In genomic region chr11:96006852-96007515, GRCm38 (mm10) we compare ENCODE assay signal across 8 mouse cellular contexts. TPM values are rescaled to one million over a fixed set of nuclear protein-coding genes. Genes with fewer than 3 reads are reported as not detected.
DNase-seq lines count a peak whose midpoint lies in the region; ATAC-seq and TF ChIP-seq lines count a peak whose summit lies in the region.

No protein-coding gene starts in this region.

- H3K4me1 ChIP-seq in lung, embryonic 14.5 days (ENCODE audit: insufficient read depth), result peaks cover 8% of the 10 kb centered on the region; the same call in 1 of the 2 replicates
- H3K4me1 ChIP-seq in heart, postnatal 0 days (ENCODE audit: control insufficient read depth, insufficient read depth), result peaks cover 24% of the 10 kb centered on the region
- H3K4me1 ChIP-seq in limb, embryonic 15.5 days, result peaks cover 35% of the 10 kb centered on the region

- WGBS in lung, embryonic 14.5 days, result under 1% methylated on average over 65 of the region's 67 CpGs
- WGBS in heart, postnatal 0 days, result under 1% methylated on average over 53 of the region's 67 CpGs
- under 1% methylated on average over 55 of the region's 67 CpGs for WGBS in limb, embryonic 15.5 days

- H3K4me2 ChIP-seq in lung, embryonic 14.5 days, result peak overlapping the region; percentile 83
- peak overlapping the region; percentile 94 for H3K4me2 ChIP-seq in heart, postnatal 0 days (ENCODE audit: low read depth, low read length)
- H3K4me2 ChIP-seq in limb, embryonic 15.5 days, result peak overlapping the region; percentile 96

- peak overlapping the region; percentile 97 for H3K27ac ChIP-seq in lung, embryonic 14.5 days (ENCODE audit: low read depth)
- no peak overlapping the region for H3K27ac ChIP-seq in heart, postnatal 0 days (ENCODE audit: low read depth)
- H3K27ac ChIP-seq in limb, embryonic 15.5 days, result peak overlapping the region; percentile 95

- H3K9me3 ChIP-seq in lung, embryonic 14.5 days (ENCODE audit: low read depth, low read length), result no peaks in the 10 kb centered on the region
- H3K9me3 ChIP-seq in heart, postnatal 0 days (replicated peaks; ENCODE audit: control insufficient read depth, low read length), result no peaks in the 10 kb centered on the region
- H3K9me3 ChIP-seq in limb, embryonic 15.5 days, result no peaks in the 10 kb centered on the region

- peak overlapping the region; percentile 90 for H3K4me3 ChIP-seq in lung, embryonic 14.5 days (ENCODE audit: low read depth, low read length)
- H3K4me3 ChIP-seq in heart, postnatal 0 days (ENCODE audit: low read depth, low read length), result peak overlapping the region; percentile 78
- peak overlapping the region; percentile 76 for H3K4me3 ChIP-seq in limb, embryonic 15.5 days

- no peak for TF ChIP-seq EP300 in heart, postnatal 0 days (IDR thresholded peaks at IDR 0.05; ENCODE audit: low read depth)

- ATAC-seq in lung, embryonic 14.5 days (ENCODE audit: insufficient read depth), result peak; percentile 72
- ATAC-seq in heart, postnatal 0 days (ENCODE audit: insufficient read depth, low read depth), result no peak
- 0 out of 2 replicates have a peak, but pooled peaks have one; percentile 32 for ATAC-seq in limb, embryonic 15.5 days (ENCODE audit: insufficient number of reproducible peaks, low FRiP score, low TSS enrichment, low read depth)

- peak overlapping the region; percentile 98 for H3K9ac ChIP-seq in lung, embryonic 14.5 days
- H3K9ac ChIP-seq in heart, postnatal 0 days (replicated peaks; ENCODE audit: low read depth, low read length), result no peak overlapping the region
- peak overlapping the region; percentile 55 for H3K9ac ChIP-seq in limb, embryonic 15.5 days

- no peaks in the 10 kb centered on the region for H3K27me3 ChIP-seq in lung, embryonic 14.5 days (ENCODE audit: insufficient read depth, low read length)
- peaks cover 44% of the 10 kb centered on the region for H3K27me3 ChIP-seq in heart, postnatal 0 days (ENCODE audit: control insufficient read depth, insufficient read depth, low read length)
- peaks cover 7% of the 10 kb centered on the region; the same call in 1 of the 2 replicates for H3K27me3 ChIP-seq in limb, embryonic 15.5 days

- no peaks in the 10 kb centered on the region for H3K36me3 ChIP-seq in lung, embryonic 14.5 days (ENCODE audit: insufficient read depth)
- no peaks in the 10 kb centered on the region for H3K36me3 ChIP-seq in heart, postnatal 0 days (replicated peaks; ENCODE audit: control insufficient read depth, insufficient read depth, low read length)
- H3K36me3 ChIP-seq in limb, embryonic 15.5 days, result no peaks in the 10 kb centered on the region

- DNase-seq in lung, embryonic 14.5 days, result peak; percentile 85
- DNase-seq in lung, postnatal 25 days (ENCODE audit: low spot score), result no peak
- DNase-seq in embryo, embryonic 10 days (ENCODE audit: low spot score), result peak; percentile 87
- DNase-seq in heart, postnatal 0 days (ENCODE audit: low spot score), result no peak
- peak; percentile 87 for DNase-seq in retina, postnatal 1 day
- DNase-seq in layer of hippocampus, postnatal 25 days (ENCODE audit: extremely low spot score in 1 of 2, low spot score in 1 of 2), result no peak
- no peak for DNase-seq in spleen, postnatal 36 days (ENCODE audit: low spot score in 2 of 2)

- no peak for TF ChIP-seq CTCF in lung, embryonic 14.5 days (IDR thresholded peaks at IDR 0.05; ENCODE audit: low read depth)
- TF ChIP-seq CTCF in heart, postnatal 0 days (IDR thresholded peaks at IDR 0.05; ENCODE audit: low read depth), result no peak

RNA-seq across cellular contexts. Expression of gene Igf2bp1, which starts 1.2 kb away (rescaled TPM):
- polyA plus RNA-seq in lung, embryonic 14.5 days (2014; fragmentation: Nextera tagmentation; extraction: Ambion mirVana), result 25.6 and 30.9 TPM in 2 replicates
- total RNA-seq in heart, postnatal 0 days (2014; rRNA removed; ENCODE audit: low replicate concordance), result 3.4 and 10.4 TPM in 2 replicates
- polyA plus RNA-seq in heart, postnatal 0 days (2015; fragmentation: Nextera tagmentation; extraction: Ambion mirVana), result 4.5 and 5.6 TPM in 2 replicates
- polyA plus RNA-seq in limb, embryonic 15.5 days (2015; fragmentation: Nextera tagmentation; extraction: Ambion mirVana), result 38.8 and 41.4 TPM in 2 replicates
- under 1 TPM in 1 of 2 experiments, not detected in 1; 0.12 TPM for total RNA-seq in layer of hippocampus, postnatal 25 days (2021)

RNA-seq across cellular contexts. Expression of gene Gip, which starts 17.4 kb away (rescaled TPM):
- not detected in 2 replicates for polyA plus RNA-seq in lung, embryonic 14.5 days (2014; fragmentation: Nextera tagmentation; extraction: Ambion mirVana)
- not detected in 2 replicates for total RNA-seq in heart, postnatal 0 days (2014; rRNA removed; ENCODE audit: low replicate concordance)
- polyA plus RNA-seq in heart, postnatal 0 days (2015; fragmentation: Nextera tagmentation; extraction: Ambion mirVana), result not detected in 2 replicates
- not detected in 2 replicates for polyA plus RNA-seq in limb, embryonic 15.5 days (2015; fragmentation: Nextera tagmentation; extraction: Ambion mirVana)
- not detected for total RNA-seq in layer of hippocampus, postnatal 25 days (2021)

RNA-seq across cellular contexts. Expression of gene Snf8, which starts 27.7 kb away (rescaled TPM):
- polyA plus RNA-seq in lung, embryonic 14.5 days (2014; fragmentation: Nextera tagmentation; extraction: Ambion mirVana), result 37.2 and 37.6 TPM in 2 replicates
- 24.0 and 25.2 TPM in 2 replicates for total RNA-seq in heart, postnatal 0 days (2014; rRNA removed; ENCODE audit: low replicate concordance)
- polyA plus RNA-seq in heart, postnatal 0 days (2015; fragmentation: Nextera tagmentation; extraction: Ambion mirVana), result 59.4 and 63.0 TPM in 2 replicates
- polyA plus RNA-seq in limb, embryonic 15.5 days (2015; fragmentation: Nextera tagmentation; extraction: Ambion mirVana), result 89.0 and 99.0 TPM in 2 replicates
- 100 to 1,000 TPM in 1 of 2 experiments, 10 to 100 TPM in 1; 99.8 to 103 TPM for total RNA-seq in layer of hippocampus, postnatal 25 days (2021)

RNA-seq across cellular contexts. Expression of gene Ube2z, which starts 58.2 kb away (rescaled TPM):
- 37.8 and 43.2 TPM in 2 replicates for polyA plus RNA-seq in lung, embryonic 14.5 days (2014; fragmentation: Nextera tagmentation; extraction: Ambion mirVana)
- total RNA-seq in heart, postnatal 0 days (2014; rRNA removed; ENCODE audit: low replicate concordance), result 42.4 and 44.4 TPM in 2 replicates
- polyA plus RNA-seq in heart, postnatal 0 days (2015; fragmentation: Nextera tagmentation; extraction: Ambion mirVana), result 19.3 and 20.0 TPM in 2 replicates
- polyA plus RNA-seq in limb, embryonic 15.5 days (2015; fragmentation: Nextera tagmentation; extraction: Ambion mirVana), result 36.4 and 45.2 TPM in 2 replicates
- 10 to 100 TPM; 51.6 to 58.2 TPM for total RNA-seq in layer of hippocampus, postnatal 25 days (2021)

Comparison
In these comparisons a context has a peak if more than half of its experiments do, and no peak if none do; other contexts are left out.
1. DNase-seq: peak in lung, embryonic 14.5 days (single experiment), embryo, embryonic 10 days (single experiment) and retina, postnatal 1 day (single experiment); none in lung, postnatal 25 days (single experiment), heart, postnatal 0 days (single experiment), layer of hippocampus, postnatal 25 days (0 of 2) and spleen, postnatal 36 days (0 of 2).
2. Peak in every context shown above with its lines, with median percentiles within 50 percentile points of each other: H3K4me2 ChIP-seq and H3K4me3 ChIP-seq.